Mouse (Mus musculus): ENCODE measurements around the gene 1700020N15Rik. TPM values are rescaled to one million over a fixed set of nuclear protein-coding genes. Genes with fewer than 3 reads are reported as not detected.
"Not testable (repeated sequence)": the region's sequence is repeated elsewhere in the genome, so short reads cannot be mapped to it uniquely, and the experiment has no call there.

1700020N15Rik gene
- total RNA-seq (2021), result not detected

DNA sequence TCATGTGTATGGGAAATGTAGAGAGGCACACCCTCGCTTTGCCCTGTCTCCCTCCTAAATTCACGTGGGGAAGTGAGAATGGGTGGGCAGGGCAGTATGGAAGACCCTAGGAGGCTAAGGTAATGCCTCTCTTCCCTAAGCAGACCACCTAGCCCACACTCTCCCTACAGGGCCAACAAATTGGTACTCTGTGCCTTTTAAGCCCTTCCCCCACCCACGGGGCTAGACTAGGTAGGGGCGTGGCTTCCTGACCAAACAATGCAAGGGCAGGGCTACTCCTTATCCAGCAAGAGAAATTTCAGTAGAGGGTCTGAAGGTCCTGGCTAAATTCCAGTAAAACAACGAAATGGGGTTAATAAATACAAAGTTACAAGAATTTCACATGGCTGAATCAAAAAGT lies at the start of gene 1700020N15Rik:
1700020N15Rik (plus strand) TSS at position 301 of the 400 bp plus-strand sequence.
- intact Hi-C loops (cut with DNase I); DNase-seq (ENCODE audit: low spot score): not testable (repeated sequence)

DNA sequence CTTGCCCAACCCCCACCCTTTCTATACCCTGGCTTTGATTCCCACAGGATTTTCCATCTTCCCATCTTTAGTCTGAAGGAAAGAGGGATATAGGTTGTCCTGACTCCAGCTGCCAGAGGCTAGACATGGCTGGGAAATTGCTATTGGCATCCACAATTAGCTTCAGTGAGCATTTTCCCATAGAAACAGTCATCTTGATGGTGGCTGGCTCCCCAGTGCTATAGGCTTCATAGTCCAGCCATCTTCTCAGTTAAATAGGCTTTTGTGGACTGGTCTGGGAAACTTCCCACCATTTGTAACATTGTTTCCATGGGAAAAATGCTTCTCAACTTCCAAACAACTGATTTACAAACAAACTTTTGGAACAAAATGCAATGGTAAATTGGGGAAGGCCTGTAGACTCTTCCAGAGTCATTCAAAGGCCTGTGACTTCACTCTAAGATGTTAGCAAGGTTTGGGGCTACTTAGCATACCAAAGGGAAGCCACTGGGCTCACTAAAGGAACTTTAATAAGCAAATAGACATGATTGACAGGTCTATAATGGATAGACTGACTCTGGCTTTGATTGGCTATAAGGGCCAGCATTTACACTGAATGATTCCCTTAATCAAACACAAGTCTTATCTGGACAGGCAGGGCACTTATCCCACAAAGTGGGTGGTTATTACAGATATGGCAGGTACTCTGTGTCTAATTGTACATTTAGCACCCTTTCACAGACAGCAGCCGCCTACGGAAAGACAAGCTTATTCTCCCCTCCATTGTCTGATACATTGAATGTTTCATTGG lies 31.9 kb downstream of the 1700020N15Rik start:
- DNase-seq (ENCODE audit: low spot score), result no peak
- intact Hi-C loops (cut with DNase I), result no loop called here
